Mouse (Mus musculus): Measurements from ENCODE around the gene Gm960. TPM values are rescaled to one million over a fixed set of nuclear protein-coding genes. Genes with fewer than 3 reads are reported as not detected.

Gene Gm960
- polyA plus RNA-seq, 1 experiment from 2014 or later: 4.9 TPM

DNA sequence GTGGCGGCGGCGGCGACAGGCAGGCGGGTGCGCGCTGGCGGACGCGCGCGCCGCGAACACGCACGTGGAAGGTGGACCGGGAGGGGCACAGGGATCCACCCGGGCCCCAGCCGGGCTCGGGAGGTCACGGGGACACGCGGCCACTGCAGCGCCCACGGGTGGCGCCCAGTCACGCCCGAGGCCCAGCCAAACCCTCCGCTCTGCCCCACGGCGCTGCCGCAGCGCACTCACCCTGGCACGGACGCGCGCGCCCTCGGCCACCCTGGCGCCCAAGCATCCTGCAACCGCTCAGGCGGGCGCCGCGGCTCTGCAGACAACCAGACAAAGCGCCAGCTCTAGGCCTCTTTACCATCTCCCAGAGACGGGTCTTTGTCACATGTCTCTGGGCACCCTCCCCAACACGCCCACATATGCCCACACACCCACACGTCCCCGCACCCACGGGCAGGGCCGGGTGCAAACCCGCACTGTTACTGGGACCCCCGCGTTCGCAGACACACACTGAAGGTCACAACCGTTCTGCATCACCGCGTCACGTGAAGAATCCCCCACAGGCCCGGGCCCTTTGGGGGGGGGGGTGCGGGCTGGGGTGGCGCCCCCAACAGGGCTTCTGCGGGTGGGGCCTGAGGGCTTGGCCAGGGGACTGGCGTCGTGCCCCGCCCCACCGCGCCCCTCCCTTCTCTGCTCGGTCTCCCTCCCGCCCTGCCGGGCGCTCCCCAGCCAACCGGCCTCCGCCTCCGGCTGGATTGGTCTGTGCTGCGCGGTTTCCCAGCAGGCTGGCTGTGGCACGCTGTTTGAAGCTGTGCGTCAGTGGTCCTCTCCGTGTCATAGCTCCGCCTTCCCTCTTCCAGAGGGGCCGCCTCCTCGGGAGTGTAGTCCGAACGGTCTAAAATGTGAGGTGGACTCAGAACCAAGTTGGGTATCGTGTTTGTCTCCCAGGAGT, 83.0 kb downstream of the Gm960 start, which contains the start of gene Lrfn4:
Gene Lrfn4 (minus strand): TSS at position 517 of the 943 bp plus-strand sequence.
- under 1% methylated on average over 66 of the region's 87 CpGs for WGBS
- Histone ChIP-seq H3K9me3 (ENCODE audit: control insufficient read depth, low read length) (no peaks in the 10 kb centered on the region), H3K36me3 (ENCODE audit: control insufficient read depth, insufficient read depth, low read length) (no peaks in the 10 kb centered on the region), H3K9ac (ENCODE audit: low read depth, low read length) (peak within 1 kb of the TSS; percentile 97), H3K4me1 (replicated peaks; ENCODE audit: control insufficient read depth, insufficient read depth, low read length) (peaks cover 10% of the 10 kb centered on the region; the same call in 1 of the 2 replicates), H3K4me3 (ENCODE audit: low read depth, low read length) (peak within 1 kb of the TSS; percentile 93), H3K27me3 (ENCODE audit: control insufficient read depth, insufficient read depth, low read length) (no peaks in the 10 kb centered on the region), H3K27ac (ENCODE audit: low read depth, low read length) (peak within 1 kb of the TSS; percentile 85), H3K4me2 (replicated peaks; ENCODE audit: low read depth, low read length) (peak within 1 kb of the TSS; percentile 83)
- peak; percentile 91 for DNase-seq (ENCODE audit: low spot score)
- ATAC-seq (ENCODE audit: low FRiP score): peak; percentile 93

DNA sequence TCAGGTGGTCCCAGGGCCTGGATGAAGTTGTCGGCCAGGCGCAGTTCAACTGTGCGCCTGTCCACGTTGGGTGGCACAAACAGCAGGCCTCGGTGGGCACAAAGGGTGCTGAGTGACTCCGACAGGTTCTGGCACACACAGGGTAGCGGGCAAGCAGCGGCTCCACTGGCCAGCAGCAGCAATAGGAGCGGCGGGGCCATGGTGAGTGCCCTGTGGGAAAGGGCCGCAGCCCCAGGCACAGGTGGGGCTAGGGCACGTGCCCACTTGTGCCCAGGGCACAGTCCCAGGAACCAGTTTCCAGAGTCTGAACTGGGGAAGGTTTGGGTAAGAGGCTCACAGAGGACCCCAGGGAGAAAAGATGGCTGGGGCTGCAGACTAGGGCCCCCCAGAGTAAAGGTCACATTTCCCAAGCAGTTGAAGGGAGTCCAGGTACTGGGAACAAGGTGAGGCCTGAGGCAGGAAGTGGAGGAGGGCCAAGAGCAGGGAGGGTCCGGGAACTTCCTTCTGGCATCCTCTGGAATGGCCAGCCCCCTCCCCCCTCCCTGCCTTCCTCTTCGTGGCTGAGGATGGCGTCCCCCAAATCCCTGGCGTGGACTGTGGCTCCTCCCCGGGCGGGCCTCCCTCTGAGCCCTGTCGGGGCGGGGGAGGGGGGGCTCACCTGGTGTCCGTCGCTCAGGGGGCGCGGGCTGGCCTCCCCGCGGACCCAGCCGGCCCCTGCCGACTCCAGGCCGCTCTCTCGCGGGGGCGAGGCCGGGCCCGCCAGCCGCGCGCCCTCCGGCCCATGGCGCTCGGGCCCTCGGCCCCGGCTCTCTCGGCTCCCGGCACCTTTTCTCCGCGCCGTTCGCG, 83.9 kb downstream of the Gm960 start:
- H3K27ac ChIP-seq (ENCODE audit: low read depth, low read length): peak overlapping the region; percentile 85
- peaks cover 10% of the 10 kb centered on the region; the same call in 1 of the 2 replicates for H3K4me1 ChIP-seq (replicated peaks; ENCODE audit: control insufficient read depth, insufficient read depth, low read length)
- no peaks in the 10 kb centered on the region for H3K9me3 ChIP-seq (ENCODE audit: control insufficient read depth, low read length)
- DNase-seq (ENCODE audit: low spot score): peak; percentile 62
- H3K36me3 ChIP-seq (ENCODE audit: control insufficient read depth, insufficient read depth, low read length): no peaks in the 10 kb centered on the region
- H3K4me2 ChIP-seq (replicated peaks; ENCODE audit: low read depth, low read length): peak overlapping the region; percentile 83
- WGBS: 19% methylated on average over 41 of the region's 49 CpGs
- H3K9ac ChIP-seq (ENCODE audit: low read depth, low read length): peak overlapping the region; percentile 97
- 0 out of 2 replicates have a peak, but pooled peaks have one; percentile 15 for ATAC-seq (ENCODE audit: low FRiP score)
- peak overlapping the region; percentile 93 for H3K4me3 ChIP-seq (ENCODE audit: low read depth, low read length)
- H3K27me3 ChIP-seq (ENCODE audit: control insufficient read depth, insufficient read depth, low read length): no peaks in the 10 kb centered on the region

DNA sequence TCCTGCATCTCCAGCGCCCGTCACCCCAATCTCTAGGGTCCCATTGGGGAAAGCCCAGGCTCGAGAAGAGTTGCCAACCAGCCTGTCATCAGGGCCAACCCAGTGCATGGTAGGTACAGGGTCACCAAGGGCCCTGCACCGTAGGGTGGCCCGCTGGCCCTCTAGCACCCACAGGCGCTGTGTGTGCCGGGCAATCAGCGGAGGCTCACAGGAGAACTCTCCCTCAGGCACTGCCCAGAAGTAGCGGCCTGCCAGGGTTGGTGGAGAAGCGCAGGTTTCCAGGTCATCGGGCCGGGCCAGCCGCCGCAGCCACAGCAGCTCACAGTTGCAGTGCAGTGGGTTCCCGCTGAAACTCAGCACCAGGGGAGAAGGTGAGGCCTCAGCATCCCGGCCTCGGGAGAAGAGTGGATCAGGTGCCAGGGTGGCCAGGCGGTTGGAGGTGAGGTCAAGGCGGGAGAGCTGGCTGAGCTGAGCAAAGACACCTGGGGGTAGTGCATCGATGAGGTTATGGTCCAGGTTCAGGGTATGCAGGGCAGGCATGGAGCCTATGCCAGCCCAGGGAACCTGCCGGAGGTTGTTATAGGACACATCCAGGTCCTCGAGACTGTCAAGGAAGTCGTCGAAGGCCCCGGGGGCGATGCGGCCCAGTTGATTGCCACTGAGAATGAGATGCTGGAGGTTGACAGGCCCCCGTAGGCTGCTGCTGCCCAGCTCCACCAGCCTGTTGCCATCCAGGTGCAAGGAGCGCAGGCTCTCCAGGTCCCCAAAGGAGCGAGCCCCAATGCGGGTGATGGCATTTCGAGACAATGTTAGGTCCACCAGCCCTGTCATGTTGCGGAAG, 84.8 kb downstream of the Gm960 start:
- Histone ChIP-seq H3K36me3 (ENCODE audit: control insufficient read depth, insufficient read depth, low read length) (no peaks in the 10 kb centered on the region), H3K4me2 (replicated peaks; ENCODE audit: low read depth, low read length) (peak overlapping the region; percentile 83), H3K27ac (ENCODE audit: low read depth, low read length) (no peak overlapping the region), H3K27me3 (ENCODE audit: control insufficient read depth, insufficient read depth, low read length) (no peaks in the 10 kb centered on the region), H3K4me3 (ENCODE audit: low read depth, low read length) (no peak overlapping the region; the same call in 1 of the 2 replicates), H3K4me1 (replicated peaks; ENCODE audit: control insufficient read depth, insufficient read depth, low read length) (peaks cover 10% of the 10 kb centered on the region; the same call in 1 of the 2 replicates), H3K9me3 (ENCODE audit: control insufficient read depth, low read length) (no peaks in the 10 kb centered on the region), H3K9ac (ENCODE audit: low read depth, low read length) (no peak overlapping the region)
- 89% methylated on average over 33 of the region's 33 CpGs for WGBS
- DNase-seq (ENCODE audit: low spot score): no peak
- ATAC-seq (ENCODE audit: low FRiP score): no peak

DNA sequence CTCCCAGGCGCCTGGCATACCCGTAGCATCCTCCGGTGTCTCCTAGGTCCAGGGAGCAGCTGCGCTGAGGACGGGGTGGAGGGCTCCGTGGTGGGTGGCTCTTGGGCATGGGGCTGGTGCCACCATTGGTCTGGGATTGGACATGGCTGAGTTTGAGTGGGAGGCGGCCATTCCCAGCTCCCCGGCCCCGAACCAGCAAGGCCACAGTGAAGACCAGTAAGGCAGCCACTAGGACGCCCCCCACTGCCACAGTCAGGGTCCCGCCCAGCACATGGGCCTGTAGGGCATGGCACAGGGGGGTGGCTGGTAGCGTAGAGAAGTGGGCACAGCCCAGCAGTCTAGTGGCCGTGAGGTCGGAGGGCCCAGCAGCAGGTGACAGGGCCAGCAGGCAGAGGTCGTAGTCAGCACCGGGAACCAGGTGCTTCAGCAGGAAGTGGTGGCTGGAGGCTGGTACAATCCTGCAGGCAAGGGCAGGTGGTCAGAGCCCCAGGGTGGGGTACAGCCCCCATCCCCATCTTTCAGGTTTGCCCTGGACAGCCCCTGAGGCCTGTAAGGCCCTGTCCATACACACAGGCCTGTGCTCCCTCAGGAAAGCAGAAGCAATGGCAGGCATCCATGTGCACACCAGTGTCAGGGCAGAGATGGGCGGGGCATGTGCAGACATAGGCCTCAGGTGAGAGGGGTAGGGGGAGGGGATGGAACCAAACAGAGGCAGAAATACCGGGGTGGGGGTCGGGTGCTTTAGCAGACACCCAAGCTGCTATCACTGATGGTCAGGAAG, 86.1 kb downstream of the Gm960 start:
- Histone ChIP-seq H3K9me3 (ENCODE audit: control insufficient read depth, low read length) (no peaks in the 10 kb centered on the region), H3K27ac (ENCODE audit: low read depth, low read length) (no peak overlapping the region), H3K9ac (ENCODE audit: low read depth, low read length) (no peak overlapping the region), H3K4me2 (replicated peaks; ENCODE audit: low read depth, low read length) (no peak overlapping the region), H3K4me1 (replicated peaks; ENCODE audit: control insufficient read depth, insufficient read depth, low read length) (peaks cover 10% of the 10 kb centered on the region; the same call in 1 of the 2 replicates), H3K36me3 (ENCODE audit: control insufficient read depth, insufficient read depth, low read length) (no peaks in the 10 kb centered on the region), H3K27me3 (ENCODE audit: control insufficient read depth, insufficient read depth, low read length) (no peaks in the 10 kb centered on the region), H3K4me3 (ENCODE audit: low read depth, low read length) (no peak overlapping the region)
- 91% methylated on average over 15 of the region's 19 CpGs for WGBS
- no peak for DNase-seq (ENCODE audit: low spot score)
- ATAC-seq (ENCODE audit: low FRiP score): no peak

DNA sequence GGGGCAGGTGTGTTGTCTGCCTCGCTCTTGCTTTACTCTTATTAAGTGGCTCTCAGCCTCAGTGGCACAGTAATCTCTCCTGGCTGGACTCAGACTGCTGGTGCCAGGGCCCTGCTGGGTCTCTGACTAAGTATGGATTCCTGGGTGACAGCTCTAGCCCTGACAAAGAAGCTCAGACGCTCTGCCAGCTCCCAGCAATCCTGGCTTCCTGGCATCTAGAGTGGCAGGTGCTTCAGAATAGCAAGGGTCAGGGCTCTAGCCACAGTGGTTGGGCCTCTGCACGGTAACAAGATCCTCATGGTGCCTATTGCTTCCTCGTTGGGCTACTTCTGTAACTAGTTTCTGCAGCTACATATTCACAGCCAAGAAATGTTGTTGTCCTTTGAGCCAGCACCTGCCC, 88.4 kb downstream of the Gm960 start:
- Histone ChIP-seq H3K4me1 (replicated peaks; ENCODE audit: control insufficient read depth, insufficient read depth, low read length) (peaks cover 10% of the 10 kb centered on the region; the same call in 1 of the 2 replicates), H3K9me3 (ENCODE audit: control insufficient read depth, low read length) (no peaks in the 10 kb centered on the region), H3K4me2 (replicated peaks; ENCODE audit: low read depth, low read length) (no peak overlapping the region), H3K9ac (ENCODE audit: low read depth, low read length) (no peak overlapping the region), H3K36me3 (ENCODE audit: control insufficient read depth, insufficient read depth, low read length) (no peaks in the 10 kb centered on the region), H3K4me3 (ENCODE audit: low read depth, low read length) (no peak overlapping the region), H3K27ac (ENCODE audit: low read depth, low read length) (no peak overlapping the region), H3K27me3 (ENCODE audit: control insufficient read depth, insufficient read depth, low read length) (no peaks in the 10 kb centered on the region)
- ATAC-seq (ENCODE audit: low FRiP score): no peak
- no peak for DNase-seq (ENCODE audit: low spot score)
- WGBS: 67% methylated on average over 4 of the region's 4 CpGs

DNA sequence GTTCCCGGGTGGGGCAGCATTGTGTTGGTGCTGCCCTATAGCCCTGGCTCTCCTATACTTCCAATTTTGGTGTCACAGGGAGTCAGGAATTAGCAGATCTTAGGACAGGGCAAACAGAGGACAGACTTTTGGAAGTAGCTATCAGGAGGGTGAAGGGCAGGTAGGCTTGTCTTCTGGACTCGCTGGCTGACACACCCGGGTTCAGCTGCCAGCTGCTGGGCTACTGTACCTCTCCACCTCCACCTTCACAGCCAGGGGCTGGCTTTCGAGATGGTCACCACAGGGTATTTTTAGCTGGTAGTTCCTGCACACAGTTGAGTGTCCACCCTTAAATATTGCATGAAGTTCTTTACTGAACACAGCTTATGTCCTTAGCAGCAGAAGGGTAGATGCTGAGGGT, 90.0 kb downstream of the Gm960 start:
- no peak overlapping the region for H3K9ac ChIP-seq (ENCODE audit: low read depth, low read length)
- H3K27ac ChIP-seq (ENCODE audit: low read depth, low read length): no peak overlapping the region
- 86% methylated on average over 4 of the region's 4 CpGs for WGBS
- H3K4me2 ChIP-seq (replicated peaks; ENCODE audit: low read depth, low read length): no peak overlapping the region
- H3K4me3 ChIP-seq (ENCODE audit: low read depth, low read length): no peak overlapping the region
- DNase-seq (ENCODE audit: low spot score): no peak
- ATAC-seq (ENCODE audit: low FRiP score): no peak
- no peaks in the 10 kb centered on the region for H3K9me3 ChIP-seq (ENCODE audit: control insufficient read depth, low read length)
- no peaks in the 10 kb centered on the region for H3K36me3 ChIP-seq (ENCODE audit: control insufficient read depth, insufficient read depth, low read length)
- H3K4me1 ChIP-seq (replicated peaks; ENCODE audit: control insufficient read depth, insufficient read depth, low read length): no peaks in the 10 kb centered on the region; the same call in 1 of the 2 replicates
- no peaks in the 10 kb centered on the region for H3K27me3 ChIP-seq (ENCODE audit: control insufficient read depth, insufficient read depth, low read length)

DNA sequence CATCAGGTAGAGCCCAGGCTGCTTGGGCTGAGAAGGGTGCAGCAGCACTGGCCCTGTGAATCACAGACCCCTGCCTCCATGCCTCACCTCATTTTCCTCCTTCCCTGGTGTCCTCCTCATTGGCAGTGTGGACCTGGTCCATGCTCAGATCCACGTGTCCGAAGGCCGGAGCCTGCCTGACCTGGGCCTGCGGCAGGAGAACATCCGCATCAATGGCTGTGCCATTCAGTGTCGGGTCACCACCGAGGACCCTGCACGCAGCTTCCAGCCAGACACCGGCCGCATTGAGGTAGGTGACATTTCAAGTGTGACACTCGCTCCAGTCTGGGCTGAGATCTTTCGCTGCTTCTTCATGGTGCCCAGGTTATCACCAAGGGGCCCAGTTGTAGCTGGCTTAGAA, 91.1 kb downstream of the Gm960 start:
- 94% methylated on average over 12 of the region's 12 CpGs for whole genome bisulfite sequencing
- Histone ChIP-seq H3K4me2 (replicated peaks; ENCODE audit: low read depth, low read length) (no peak overlapping the region), H3K9ac (ENCODE audit: low read depth, low read length) (no peak overlapping the region), H3K36me3 (ENCODE audit: control insufficient read depth, insufficient read depth, low read length) (no peaks in the 10 kb centered on the region), H3K27ac (ENCODE audit: low read depth, low read length) (no peak overlapping the region), H3K4me3 (ENCODE audit: low read depth, low read length) (no peak overlapping the region), H3K27me3 (ENCODE audit: control insufficient read depth, insufficient read depth, low read length) (no peaks in the 10 kb centered on the region), H3K4me1 (replicated peaks; ENCODE audit: control insufficient read depth, insufficient read depth, low read length) (no peaks in the 10 kb centered on the region), H3K9me3 (ENCODE audit: control insufficient read depth, low read length) (no peaks in the 10 kb centered on the region)
- no peak for ATAC-seq (ENCODE audit: low FRiP score)
- no peak for DNase-seq (ENCODE audit: low spot score)
